Mouse (Mus musculus): ENCODE data around the gene Nkx2-5. TPM values are rescaled to one million over a fixed set of nuclear protein-coding genes. Genes with fewer than 3 reads are reported as not detected.

The Nkx2-5 gene
- polyA plus RNA-seq, 1 experiment: not detected

DNA sequence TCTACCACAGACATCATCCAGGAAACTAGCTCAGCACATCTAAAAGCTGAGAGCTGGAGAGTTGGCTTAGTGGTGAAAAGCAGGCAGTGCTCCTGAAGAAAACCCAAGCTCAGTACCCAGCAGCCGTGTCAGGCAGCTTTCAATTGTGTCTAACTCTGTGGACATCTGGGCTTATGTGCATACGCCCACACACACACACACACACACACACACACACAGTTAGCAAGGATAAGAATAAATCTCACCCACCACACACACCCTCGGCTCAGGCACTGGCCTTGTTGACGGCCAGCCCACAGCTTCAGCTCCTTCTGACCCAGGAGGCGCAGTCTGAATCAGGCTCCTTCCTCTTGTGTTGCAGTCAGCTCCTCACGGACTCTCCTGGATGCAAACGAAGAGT lies 53.2 kb downstream of the Nkx2-5 start:
- H3K4me1 ChIP-seq (ENCODE audit: control insufficient read depth, insufficient read depth, insufficient read length, low read length): no peaks in the 10 kb centered on the region; the same call in 1 of the 2 replicates
- no peak overlapping the region for H3K27ac ChIP-seq (replicated peaks; ENCODE audit: low read depth, low read length)
- no peak overlapping the region for H3K4me3 ChIP-seq (ENCODE audit: insufficient read depth, low read depth, low read length)

DNA sequence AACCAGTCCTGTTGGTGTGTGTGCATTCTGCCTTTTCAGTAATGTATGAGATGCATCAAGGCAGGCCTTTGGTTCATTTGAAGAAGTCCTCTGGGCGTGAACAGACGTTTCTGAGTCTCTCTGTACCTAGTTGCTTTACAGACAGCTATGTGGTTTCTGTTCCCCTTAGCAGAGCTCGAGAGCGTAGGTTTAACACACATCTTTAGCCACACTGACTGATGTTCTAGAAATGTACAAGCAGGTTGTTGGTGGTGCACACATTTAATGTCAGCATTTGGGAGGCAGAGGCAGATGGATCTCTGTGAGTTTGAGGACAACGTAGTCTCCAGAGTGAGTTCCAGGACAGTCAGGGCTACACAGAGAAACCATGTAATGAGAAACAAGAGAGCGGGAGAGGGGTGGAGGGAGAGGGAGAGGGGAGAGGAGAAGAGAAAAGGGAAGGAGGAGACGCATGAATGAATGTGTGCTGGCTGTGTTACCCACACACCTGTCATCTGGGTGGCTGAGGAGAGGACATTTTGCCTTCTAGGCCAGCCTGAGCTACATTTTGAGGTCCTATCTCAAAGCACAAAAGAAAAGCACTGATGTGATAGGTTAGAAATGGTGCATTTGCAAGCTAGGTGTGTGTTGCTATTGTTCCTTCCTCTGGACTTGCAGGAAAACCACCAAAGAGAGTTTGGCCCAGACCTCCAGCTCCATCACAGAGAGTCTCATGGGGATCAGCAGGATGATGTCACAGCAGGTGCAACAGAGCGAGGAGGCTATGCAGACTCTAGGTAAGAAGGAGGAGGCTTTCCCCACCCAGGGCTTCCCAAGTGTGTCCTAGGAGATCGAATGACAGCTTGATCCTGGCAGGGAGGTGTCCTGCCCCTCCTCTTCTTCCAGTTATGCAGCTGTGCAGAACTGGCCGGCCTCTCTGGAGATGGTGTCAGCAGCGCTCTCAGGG lies 54.3 kb downstream of the Nkx2-5 start:
- no peak overlapping the region for H3K4me3 ChIP-seq (ENCODE audit: insufficient read depth, low read depth, low read length)
- no peak overlapping the region for H3K27ac ChIP-seq (replicated peaks; ENCODE audit: low read depth, low read length)
- H3K4me1 ChIP-seq (ENCODE audit: control insufficient read depth, insufficient read depth, insufficient read length, low read length): no peaks in the 10 kb centered on the region; the same call in 1 of the 2 replicates

DNA sequence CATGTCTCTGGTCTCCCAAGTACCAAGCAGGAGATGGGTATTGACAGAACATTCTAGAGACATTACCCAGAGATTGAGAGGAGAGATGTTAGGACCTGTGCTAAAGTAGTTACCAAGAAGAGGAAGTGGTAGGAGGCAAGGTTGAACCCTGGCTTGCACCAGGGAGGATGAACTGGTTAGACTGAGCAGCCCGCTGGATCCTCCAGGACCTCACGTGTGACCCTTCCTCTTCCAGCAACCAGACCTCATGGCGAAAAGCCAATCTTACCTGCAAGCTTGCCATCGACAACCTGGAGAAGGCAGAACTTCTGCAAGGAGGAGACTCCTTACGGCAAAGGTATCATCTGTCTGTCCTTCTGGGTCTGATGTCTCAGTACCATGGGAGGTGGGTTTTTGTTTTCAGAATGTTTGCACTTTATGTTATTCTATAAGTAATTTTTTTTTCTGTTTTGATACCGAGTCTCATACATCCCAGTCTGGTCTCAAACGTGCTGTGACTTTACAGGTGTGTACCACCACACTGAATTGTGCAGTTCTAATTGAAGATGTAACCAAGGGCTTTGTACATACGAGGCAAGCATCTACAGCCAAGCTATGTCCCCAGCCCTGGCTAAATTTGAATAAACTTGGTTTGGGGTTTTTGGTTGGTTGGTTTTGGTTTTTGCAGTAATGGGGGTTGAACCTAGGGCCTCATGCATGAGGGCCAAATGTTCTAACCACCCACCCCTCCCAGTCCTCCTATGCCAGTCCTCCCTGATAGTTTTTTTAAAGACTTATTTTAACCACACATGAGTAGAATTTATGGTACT lies 55.1 kb downstream of the Nkx2-5 start:
- no peaks in the 10 kb centered on the region; the same call in 1 of the 2 replicates for H3K4me1 ChIP-seq (ENCODE audit: control insufficient read depth, insufficient read depth, insufficient read length, low read length)
- no peak overlapping the region for H3K27ac ChIP-seq (replicated peaks; ENCODE audit: low read depth, low read length)
- no peak overlapping the region for H3K4me3 ChIP-seq (ENCODE audit: insufficient read depth, low read depth, low read length)

DNA sequence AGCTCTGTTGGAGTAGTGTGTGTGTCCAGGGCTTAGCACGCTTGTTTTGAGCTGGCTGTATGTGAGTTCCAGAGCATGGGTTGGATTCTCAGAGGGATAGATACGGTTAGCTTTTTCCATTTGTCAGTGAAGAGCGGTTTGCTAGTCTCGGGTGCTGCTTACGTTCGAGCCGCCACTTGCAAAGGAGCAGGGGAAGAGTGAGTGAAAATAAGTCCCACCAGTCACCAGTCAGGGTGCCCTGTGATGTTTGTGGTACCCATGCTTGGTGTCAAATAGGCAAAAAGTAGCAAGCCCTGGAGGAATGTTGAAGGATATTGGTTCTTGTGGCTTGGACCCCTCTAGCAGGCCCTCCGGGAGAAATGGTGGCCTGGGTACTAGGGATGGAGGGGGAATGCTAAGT lies 55.8 kb downstream of the Nkx2-5 start:
- no peak overlapping the region for H3K4me3 ChIP-seq (ENCODE audit: insufficient read depth, low read depth, low read length)
- H3K4me1 ChIP-seq (ENCODE audit: control insufficient read depth, insufficient read depth, insufficient read length, low read length): no peaks in the 10 kb centered on the region; the same call in 1 of the 2 replicates
- no peak overlapping the region for H3K27ac ChIP-seq (replicated peaks; ENCODE audit: low read depth, low read length)

Other genes starting within 250 kb of the Nkx2-5 start
- gene Atp6v0e, start 181.8 kb downstream of the Nkx2-5 start, polyA plus RNA-seq (2012; ENCODE audit: insufficient read depth, insufficient read length, missing spikeins): 314 and 348 TPM in 2 replicates
- gene Crebrf, start 129.4 kb downstream of the Nkx2-5 start, polyA plus RNA-seq (2012; ENCODE audit: insufficient read depth, insufficient read length, missing spikeins): 16.0 and 26.6 TPM in 2 replicates
- gene Bnip1, start 63.9 kb downstream of the Nkx2-5 start, polyA plus RNA-seq (2012; ENCODE audit: insufficient read depth, insufficient read length, missing spikeins): 18.3 and 26.8 TPM in 2 replicates
- gene Kifc5b, start 72.1 kb upstream of the Nkx2-5 start, polyA plus RNA-seq (2012; ENCODE audit: insufficient read depth, insufficient read length, missing spikeins): not detected in 2 replicates
- 13.1 and 15.7 TPM in 2 replicates for gene Phf1, start 88.0 kb upstream of the Nkx2-5 start, polyA plus RNA-seq (2012; ENCODE audit: insufficient read depth, insufficient read length, missing spikeins)
- gene Cuta, start 94.6 kb upstream of the Nkx2-5 start, polyA plus RNA-seq (2012; ENCODE audit: insufficient read depth, insufficient read length, missing spikeins): 142 and 151 TPM in 2 replicates
- 1.1 and 1.6 TPM in 2 replicates for gene Syngap1, start 96.2 kb upstream of the Nkx2-5 start, polyA plus RNA-seq (2012; ENCODE audit: insufficient read depth, insufficient read length, missing spikeins)
- gene Zbtb9, start 128.2 kb upstream of the Nkx2-5 start, polyA plus RNA-seq (2012; ENCODE audit: insufficient read depth, insufficient read length, missing spikeins): 2.4 and 3.0 TPM in 2 replicates
- 29.3 and 35.0 TPM in 2 replicates for gene Bak1, start 184.0 kb upstream of the Nkx2-5 start, polyA plus RNA-seq (2012; ENCODE audit: insufficient read depth, insufficient read length, missing spikeins)
- gene Itpr3, start 212.3 kb upstream of the Nkx2-5 start, polyA plus RNA-seq (2012; ENCODE audit: insufficient read depth, insufficient read length, missing spikeins): 1.2 and 1.3 TPM in 2 replicates